Mouse (Mus musculus) E14TG2a.4 (cell line): ENCODE data around the gene Eps8l2.

Experiments used
- CTCF ChIP-seq: conservative IDR thresholded peaks from 2 replicates; pipeline ENCODE4 v1.5.1; 2014; ENCODE audit warnings: low read length
- NANOG ChIP-seq: IDR thresholded peaks from 2 replicates; pipeline ENCODE4 v1.6.1; 2014; ENCODE audit warnings: borderline replicate concordance, low read length, mixed read lengths

DNA sequence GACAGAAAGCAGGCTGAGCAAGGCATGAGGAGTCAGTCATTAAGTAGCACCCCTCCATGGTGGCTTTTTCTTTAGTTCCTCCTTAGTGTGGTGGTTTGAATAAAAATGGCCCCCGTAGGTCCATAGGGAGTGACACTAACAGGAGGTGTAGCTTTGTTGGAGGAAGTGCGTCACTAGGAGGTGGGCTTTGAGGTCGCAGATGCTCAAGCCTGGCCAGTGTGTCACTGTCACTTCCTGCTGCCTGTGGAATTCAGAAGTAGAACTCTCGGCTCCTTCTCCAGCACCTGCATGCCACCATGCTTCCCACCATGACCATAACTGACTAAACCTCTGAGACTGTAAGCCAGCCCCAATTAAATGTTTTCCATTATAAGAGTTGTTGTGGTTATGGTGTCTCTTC lies 28.7 kb downstream of the Eps8l2 start:
- TF ChIP-seq CTCF (no peak), NANOG (no peak)
